Mouse (Mus musculus) erythroblast, embryonic 14.5 days (primary cell): ENCODE data around the gene Nek1.

Experiments
- GATA1 ChIP-seq: IDR thresholded peaks from 2 replicates; pipeline ENCODE4 v1.6.1; 2012; ENCODE audit warnings: low read length, inconsistent platforms, mixed read lengths
- TAL1 ChIP-seq: IDR thresholded peaks from 3 replicates; pipeline ENCODE4 v1.6.1; 2012; ENCODE audit warnings: low read length, inconsistent platforms, mixed read lengths

- TF ChIP-seq GATA1: no peak
- no peak for TF ChIP-seq TAL1
Measured at GRCm38 (mm10) chr8:61178594-61179140, 185.7 kb downstream of the Nek1 start.
